Mouse (Mus musculus) ES-E14 (cell line): ENCODE results near the gene Apoh. TPM values are rescaled to one million over a fixed set of nuclear protein-coding genes. Genes with fewer than 3 reads are reported as not detected.

Experiments
- DNase-seq: peaks from one replicate; pipeline ENCODE4 v3.0.0-alpha.2; 2013; ENCODE audit warnings: low read depth, low spot score
- H3K27ac ChIP-seq: 2 replicates; pipeline ENCODE4 v1.5.1; 2012; ENCODE audit warnings: low read depth, mild to moderate bottlenecking, low read length, moderate library complexity, mixed read lengths; ENCODE audit not compliant: poor library complexity, insufficient read depth, severe bottlenecking
- H3K36me3 ChIP-seq: 2 replicates; pipeline ENCODE4 v1.6.1; 2012; ENCODE audit warnings: mild to moderate bottlenecking, low read length, moderate library complexity, mixed read lengths; ENCODE audit not compliant: control insufficient read depth, poor library complexity, insufficient read depth, severe bottlenecking
- H3K4me1 ChIP-seq, 2 experiments: fragments of 150-350 bp in 1 of 2; sonication (generic) in 1 of 2; 2 replicates each; pipeline ENCODE4 v1.6.1; 2012; ENCODE audit warnings: low read length in 2 of 2, mild to moderate bottlenecking in 1 of 2, mixed read lengths in 1 of 2; ENCODE audit not compliant: control insufficient read depth in 2 of 2, insufficient read depth in 2 of 2, poor library complexity in 1 of 2
- H3K4me3 ChIP-seq, 2 experiments: fragments of 150-350 bp in 1 of 2; sonication (generic) in 1 of 2; 2 replicates each; pipeline ENCODE4 v1.5.1; 2012; ENCODE audit warnings: low read length in 2 of 2, low read depth in 1 of 2, mild to moderate bottlenecking in 1 of 2, mixed read lengths in 1 of 2; ENCODE audit not compliant: insufficient read depth in 1 of 2, poor library complexity in 1 of 2, severe bottlenecking in 1 of 2
- H3K9ac ChIP-seq: 2 replicates; pipeline ENCODE4 v1.6.1; 2012; ENCODE audit warnings: low read depth, mild to moderate bottlenecking, low read length, mixed read lengths; ENCODE audit not compliant: poor library complexity, insufficient read depth, severe bottlenecking
- H3K9me3 ChIP-seq: fragments of 150-350 bp; sonication (generic); 2 replicates; pipeline ENCODE4 v1.6.1; 2012; ENCODE audit warnings: low read depth, mild to moderate bottlenecking, low read length; ENCODE audit not compliant: control insufficient read depth, insufficient read depth
- CHD2 ChIP-seq: IDR thresholded peaks from 2 replicates; pipeline ENCODE4 v1.6.1; 2014; ENCODE audit warnings: mild to moderate bottlenecking, low read depth, low read length, inconsistent platforms
- HCFC1 ChIP-seq: IDR thresholded peaks from 2 replicates; pipeline ENCODE4 v1.6.1; 2012; ENCODE audit warnings: low read length, inconsistent platforms, borderline replicate concordance; ENCODE audit not compliant: insufficient read depth
- MAFK ChIP-seq: IDR thresholded peaks from 2 replicates; pipeline ENCODE4 v1.6.1; 2014; ENCODE audit warnings: mild to moderate bottlenecking, low read depth, low read length, inconsistent platforms; ENCODE audit not compliant: insufficient read depth
- ZC3H11A ChIP-seq: IDR thresholded peaks from 2 replicates; pipeline ENCODE4 v1.6.1; 2012; ENCODE audit warnings: low read depth, mild to moderate bottlenecking, inconsistent platforms, low read length, borderline replicate concordance
- ZNF384 ChIP-seq: IDR thresholded peaks from 2 replicates; pipeline ENCODE4 v1.6.1; 2012; ENCODE audit warnings: low read depth, low read length, inconsistent platforms
- in situ Hi-C, 2 experiments: fragments of 600-800 bp; cut with MboI; formaldehyde crosslinking; loops; one replicate each; pipeline ENCODE4 v1.15.1; 2025; ENCODE audit warnings: low sequenced_read_pairs in 2 of 2, inconsistent platforms in 1 of 2; ENCODE audit not compliant: unreplicated experiment in 2 of 2
- total RNA-seq: library from RNA; depleted of rRNA; stranded (reverse); fragments of 300-350 nt; gene quantifications from 2 replicates; pipeline ENCODE4 v1.2.3, GENCODE M21; 2012; rRNA removed

The Apoh gene
- total RNA-seq, 1 experiment: not detected

DNA sequence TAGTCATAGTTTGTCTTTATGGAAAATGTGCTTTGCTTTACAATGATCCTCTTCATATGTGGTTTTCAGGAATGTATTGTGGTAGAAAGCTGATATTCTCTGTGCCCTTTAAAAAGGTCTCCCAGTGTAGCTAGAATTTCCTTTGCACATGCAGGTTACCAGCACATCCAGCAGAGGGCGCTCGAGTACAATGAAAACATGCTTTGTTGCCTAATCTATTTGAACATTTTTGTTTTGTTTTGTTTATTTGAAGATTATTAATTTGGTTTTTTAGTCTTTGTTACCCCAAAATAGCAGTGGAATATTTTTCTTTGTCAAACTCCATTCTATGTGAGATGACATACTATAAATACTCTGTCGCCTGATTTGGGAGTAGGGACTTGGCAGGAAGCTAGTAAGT is 106.7 kb downstream of the Apoh start:
- peak; percentile 49 for DNase-seq
- Histone ChIP-seq H3K36me3 (no peaks in the 10 kb centered on the region), H3K9me3 (no peaks in the 10 kb centered on the region), H3K9ac (no peak overlapping the region), H3K4me3 (no peak overlapping the region), H3K27ac (no peak overlapping the region), H3K4me1 (no peaks in the 10 kb centered on the region)
- in situ Hi-C loops: loop anchor here (10.0 to 25.0 kb wide), 2 partner anchors 737 to 745 kb away; no protein-coding TSS in a partner anchor
- TF ChIP-seq ZC3H11A (peak; percentile 83; the same call in 1 of the 2 replicates), HCFC1 (no peak), ZNF384 (no peak)

DNA sequence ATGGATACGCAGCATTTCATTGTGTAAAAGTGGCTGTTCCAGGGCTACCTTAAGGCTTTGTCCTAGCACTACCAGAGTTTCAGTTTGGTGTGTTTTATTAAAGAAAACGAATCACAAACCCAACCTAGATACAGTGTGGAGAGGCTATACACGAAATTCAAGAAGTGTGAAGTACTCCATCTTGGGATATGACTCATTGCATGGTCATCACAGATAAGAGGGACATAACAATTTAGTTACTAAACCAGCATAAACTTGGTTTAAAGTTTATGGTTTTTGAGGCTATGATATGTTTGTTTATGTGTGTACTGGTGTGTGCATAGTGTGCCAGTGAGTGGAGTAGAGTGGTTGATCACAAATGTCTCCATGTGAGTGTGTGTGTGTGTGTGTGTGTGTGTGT is 116.4 kb downstream of the Apoh start:
- TF ChIP-seq MAFK (no peak), HCFC1 (no peak), ZNF384 (no peak), CHD2 (no peak), ZC3H11A (no peak)
- no peak overlapping the region for H3K4me3 ChIP-seq
- no peaks in the 10 kb centered on the region for H3K4me1 ChIP-seq
- H3K27ac ChIP-seq: no peak overlapping the region
- H3K36me3 ChIP-seq: no peaks in the 10 kb centered on the region
- in situ Hi-C loops: loop anchor here (10.0 to 25.0 kb wide), 2 partner anchors 728 to 735 kb away; no protein-coding TSS in a partner anchor
- H3K9me3 ChIP-seq: no peaks in the 10 kb centered on the region; the same call in 1 of the 2 replicates
- no peak overlapping the region for H3K9ac ChIP-seq
- DNase-seq: no peak

Other genes starting within 250 kb of the Apoh start
- gene Prkca, start 574 bp downstream of the Apoh start, total RNA-seq: 6.0 and 8.4 TPM in 2 replicates
- 0.85 and 1.5 TPM in 2 replicates for gene Cep112, start 81.8 kb downstream of the Apoh start, total RNA-seq